Mouse (Mus musculus) lung, adult 18-20 months (tissue): ENCODE results near the gene Ptges.

Source experiments
- DNase-seq, 2 experiments: peaks; one replicate each; pipeline ENCODE4 v3.0.0; 2022; ENCODE audit warnings: mixed read lengths in 2 of 2

The Ptges gene

DNA sequence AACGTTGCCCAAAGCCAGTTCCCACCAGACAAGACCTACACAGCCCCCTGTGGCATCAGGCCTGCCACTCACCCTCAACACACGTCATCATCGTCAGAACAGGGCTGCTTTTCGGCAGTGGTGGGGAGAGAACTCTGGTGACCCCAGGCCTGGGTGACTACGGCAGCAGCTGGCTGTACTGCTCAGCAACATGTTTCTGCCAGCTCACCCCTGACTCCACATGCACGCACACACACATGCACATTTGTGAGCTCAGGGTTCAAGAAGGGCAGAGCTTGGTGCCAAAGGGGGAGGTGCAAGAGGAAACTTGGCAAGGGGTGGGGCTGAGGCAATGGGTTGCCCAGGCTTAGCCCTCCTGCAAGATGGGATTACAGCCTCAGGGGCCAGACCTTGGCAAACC is 32.4 kb downstream of the Ptges start:
- DNase-seq, result peak in 1 of 2 experiments; percentile 31

DNA sequence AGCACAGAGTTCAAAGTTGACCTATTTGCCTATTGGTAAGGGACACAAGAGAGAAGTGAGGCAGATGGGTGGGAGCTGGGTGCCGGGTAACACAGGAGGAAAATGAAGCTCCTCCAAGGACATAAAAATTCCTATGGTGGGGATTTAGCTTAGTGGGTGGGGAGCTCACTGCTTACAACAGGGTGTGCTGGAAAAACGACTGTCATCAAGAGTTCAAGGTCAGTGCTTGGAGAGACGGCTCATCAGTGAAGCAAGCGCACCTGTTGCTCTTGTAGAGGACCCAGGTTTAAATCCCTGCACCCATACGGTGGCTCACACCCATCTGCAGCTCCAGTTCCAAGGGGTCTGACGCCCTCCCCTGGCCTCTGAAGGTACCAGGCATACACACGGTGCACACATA is 35.7 kb downstream of the Ptges start:
- DNase-seq, result no peak

DNA sequence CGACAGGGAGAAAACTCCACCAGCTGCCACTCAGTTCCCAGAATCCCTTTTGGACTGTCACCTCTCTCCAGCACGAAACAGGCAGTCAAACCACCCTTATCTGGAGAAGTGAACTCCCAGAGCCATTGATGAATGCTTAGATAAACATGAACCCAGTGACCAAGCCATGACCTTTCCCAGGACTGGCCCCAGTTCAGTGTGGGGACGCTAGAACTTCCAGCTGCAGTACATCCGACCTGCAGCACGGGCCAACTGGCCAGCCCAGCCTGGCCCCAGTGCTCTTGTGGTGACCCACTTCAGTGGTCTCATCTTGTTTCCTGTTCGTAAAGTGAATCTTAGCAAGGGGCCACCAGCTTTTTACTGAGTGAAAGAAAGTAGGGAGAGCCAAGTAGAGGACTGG is 36.3 kb downstream of the Ptges start:
- peak; percentile 36 to 55 for DNase-seq

DNA sequence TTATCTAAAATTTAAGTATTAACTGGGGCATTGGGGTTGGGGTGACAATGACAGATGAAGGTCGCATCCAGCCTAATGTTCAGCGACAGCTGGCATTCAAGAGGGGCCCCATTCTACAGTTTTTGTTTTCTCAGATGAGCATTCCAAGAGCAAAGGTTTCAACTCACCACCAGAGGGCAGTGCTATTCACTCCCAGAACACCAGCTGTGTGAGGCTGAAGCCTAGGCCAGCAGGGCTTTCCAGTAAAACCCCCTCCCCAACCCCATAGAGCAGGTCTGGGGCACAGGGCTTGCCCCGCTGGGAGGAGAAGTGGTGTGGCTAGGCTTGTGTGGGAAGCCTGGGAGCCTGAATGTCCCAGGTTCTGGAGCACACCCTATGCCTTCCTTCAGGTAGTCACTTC is 38.7 kb downstream of the Ptges start:
- DNase-seq, result peak; percentile 37 to 53

DNA sequence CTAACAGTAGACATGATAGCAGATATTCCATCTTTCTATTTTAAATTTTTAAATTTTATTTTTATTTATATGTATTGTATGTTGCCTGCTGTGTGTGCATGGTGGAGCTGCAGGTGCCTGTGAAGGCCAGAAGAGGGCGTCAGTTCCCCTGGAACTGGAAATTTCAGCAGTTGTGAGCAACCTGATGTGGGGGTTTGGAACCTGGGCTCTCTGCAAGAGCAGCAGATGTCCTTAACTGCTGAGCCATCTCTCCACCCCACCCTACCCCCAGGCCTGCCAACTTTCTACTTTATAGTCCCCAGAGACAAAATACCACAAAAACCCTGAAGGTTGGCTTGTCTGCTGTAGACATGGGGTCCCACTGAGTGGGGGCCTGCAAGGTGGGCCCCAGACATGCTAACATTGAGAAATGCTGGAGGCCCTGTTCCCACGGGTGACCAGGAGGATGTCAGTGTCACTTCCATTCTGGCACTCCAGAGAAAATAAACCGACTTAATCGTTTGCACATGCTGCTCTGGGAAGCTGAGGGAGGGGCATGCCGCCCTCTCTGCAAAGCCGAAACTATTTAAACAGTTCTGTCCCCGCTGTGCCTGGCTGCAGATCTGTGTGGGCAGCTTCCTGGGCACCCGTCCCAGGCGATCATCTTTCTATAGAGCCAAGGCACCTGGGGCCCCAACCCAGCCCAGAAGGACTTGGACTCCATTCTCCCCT is 44.1 kb downstream of the Ptges start:
- no peak for DNase-seq

DNA sequence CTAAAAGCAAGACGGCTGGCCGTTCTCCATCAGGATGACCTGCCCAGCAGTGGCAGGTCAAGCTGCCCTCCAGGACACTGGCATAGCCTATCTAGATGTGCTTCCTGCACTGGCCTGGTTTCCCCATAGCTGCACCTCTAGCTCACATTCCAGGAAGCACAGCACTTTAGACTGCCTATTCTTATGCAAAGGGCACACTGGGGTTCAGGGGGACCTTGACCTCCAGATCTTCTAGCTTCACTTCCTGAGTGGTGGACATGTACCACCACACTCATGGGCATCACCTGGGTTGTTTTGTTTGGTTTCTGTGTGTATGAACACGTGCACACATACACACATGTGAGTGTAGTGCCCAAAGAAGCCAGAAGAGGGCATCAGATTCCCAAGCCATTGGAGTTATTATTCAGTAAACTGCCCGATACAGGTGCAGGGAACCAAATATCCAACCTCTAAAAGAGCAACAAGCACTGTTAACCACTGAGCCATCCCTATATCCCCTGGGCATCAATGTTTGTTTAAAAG is 44.8 kb downstream of the Ptges start:
- DNase-seq, result no peak

DNA sequence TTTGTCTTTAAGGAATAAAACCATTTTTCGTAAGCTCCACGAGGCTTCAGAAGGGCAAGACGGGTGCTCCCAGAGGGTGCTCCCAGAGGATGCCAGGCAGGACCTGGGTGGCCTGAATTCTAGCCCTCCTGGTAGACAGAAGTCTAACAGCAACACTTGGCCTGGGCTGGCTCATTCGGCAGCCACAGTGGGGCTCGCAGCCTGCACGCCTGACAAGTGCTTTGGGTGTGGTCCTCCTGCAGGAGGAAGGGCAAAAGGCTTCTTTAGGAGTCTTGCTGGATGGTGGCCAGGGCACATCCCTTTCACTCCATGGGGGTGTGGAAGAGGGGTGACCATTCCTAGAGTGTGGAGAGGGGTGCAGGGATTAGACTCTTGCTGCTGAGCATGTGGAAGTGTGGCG is 48.4 kb downstream of the Ptges start:
- DNase-seq, result no peak

DNA sequence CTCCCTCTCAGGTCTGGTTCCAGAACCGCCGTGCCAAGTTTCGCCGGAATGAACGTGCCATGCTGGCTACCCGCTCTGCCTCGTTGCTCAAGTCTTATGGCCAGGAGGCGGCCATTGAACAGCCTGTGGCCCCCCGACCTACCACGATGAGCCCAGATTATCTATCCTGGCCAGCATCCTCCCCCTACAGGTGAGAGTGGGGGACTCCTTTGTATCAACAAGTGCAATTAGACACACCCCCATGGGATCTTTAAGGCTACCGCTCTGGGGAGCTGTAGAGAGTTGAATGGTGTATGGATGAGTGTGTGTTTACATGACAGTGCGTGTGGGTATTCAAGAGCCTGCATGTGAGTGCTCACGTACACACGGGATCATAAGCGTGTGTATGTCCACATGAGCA is 50.2 kb downstream of the Ptges start:
- DNase-seq, result no peak

DNA sequence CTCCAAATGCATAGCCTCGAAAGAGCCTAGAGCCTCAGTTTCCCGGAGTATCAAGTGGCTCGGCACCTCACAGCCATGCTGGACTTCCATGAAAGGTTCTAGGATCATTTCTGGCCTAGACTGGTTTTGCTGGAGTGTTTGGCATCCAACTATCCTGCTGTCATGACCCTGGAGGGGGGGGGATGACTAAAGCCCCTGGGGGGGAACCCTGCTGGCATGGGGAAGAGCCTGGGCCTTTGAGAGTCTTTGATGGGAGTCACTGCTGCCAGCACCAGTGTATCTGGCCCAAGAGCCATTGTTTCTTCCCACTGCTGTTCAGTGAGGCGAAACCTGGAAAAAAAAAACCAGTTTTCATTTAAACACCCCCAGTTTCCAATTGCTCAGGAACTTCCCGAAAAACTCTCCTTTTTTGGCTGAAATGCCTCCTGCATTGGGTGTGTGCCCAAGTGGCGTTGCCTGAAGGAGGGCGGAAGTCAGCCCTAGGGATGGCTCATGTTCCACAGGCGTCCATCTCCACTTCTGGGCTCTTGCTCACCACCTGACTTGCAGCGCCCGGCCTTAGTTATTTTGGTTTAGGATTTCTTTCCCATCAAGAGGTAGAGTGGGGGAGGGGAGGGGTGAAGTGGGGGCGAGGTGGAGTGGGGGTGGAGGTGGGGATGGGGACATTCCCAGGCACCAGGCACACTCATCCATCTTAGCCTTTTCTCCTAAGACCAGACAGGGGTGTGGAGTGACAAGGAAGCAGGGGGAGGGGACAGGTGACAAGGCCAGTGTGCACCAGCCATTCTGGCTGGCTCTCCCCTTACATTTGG is 53.8 kb downstream of the Ptges start:
- DNase-seq, result no peak

DNA sequence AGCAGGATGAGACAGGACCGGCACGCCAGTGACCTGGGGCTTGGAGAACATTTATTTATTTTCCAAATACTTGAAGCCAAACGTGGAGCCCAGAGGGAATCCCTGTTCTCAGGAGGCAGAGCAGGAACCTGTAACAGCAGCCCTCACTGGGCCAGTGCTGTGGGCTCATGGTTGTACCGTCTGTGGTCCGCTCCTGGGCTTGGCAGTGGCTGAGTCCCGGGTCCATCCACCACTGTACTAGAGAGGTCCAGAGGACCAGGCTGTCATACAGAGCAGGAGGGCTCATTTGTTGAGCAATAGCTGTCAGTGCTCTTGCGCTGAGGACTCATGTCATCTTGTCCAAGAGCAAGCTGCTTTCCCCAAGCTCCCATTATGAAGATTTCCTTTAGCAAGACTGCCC is 54.6 kb downstream of the Ptges start:
- no peak for DNase-seq

DNA sequence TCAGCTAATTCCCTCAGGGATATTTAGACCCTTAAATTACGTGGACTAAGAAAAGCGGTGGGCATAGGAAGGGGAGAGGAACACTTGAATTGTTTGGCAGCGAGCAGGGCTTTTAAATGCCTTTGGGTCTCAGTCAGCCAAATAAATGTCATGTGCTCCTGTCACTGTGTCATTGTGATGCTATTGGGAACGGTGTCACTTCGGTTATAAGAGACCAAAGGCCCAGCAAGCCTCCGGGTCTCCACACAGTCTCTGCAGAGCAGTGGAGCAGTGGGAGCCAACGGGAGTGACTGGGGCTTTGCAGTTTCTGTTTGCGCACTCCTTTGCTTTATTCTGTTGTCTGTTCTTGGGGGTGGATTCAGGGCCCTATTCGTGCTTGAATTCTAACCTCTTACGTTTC is 55.2 kb downstream of the Ptges start:
- no peak for DNase-seq

DNA sequence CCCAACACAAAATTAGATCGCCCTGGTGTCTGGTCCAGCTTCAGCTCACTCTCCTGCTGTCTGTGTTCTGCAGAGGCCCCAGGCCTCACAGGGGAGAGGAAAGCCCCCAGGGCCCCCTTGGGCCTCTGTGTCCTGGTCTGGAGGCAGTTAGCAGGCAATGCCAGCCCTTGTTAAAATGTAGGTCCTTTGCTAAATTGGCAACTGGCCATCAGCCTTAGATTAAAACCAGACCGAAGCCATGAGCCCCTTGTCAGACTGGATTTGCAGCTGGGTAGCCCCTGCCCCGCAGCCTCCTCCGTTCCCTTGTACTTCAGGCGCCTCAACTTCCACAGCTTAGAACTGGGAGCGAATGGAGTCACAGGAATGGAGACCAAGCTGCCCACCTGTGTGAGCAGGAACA is 57.0 kb downstream of the Ptges start:
- no peak for DNase-seq

DNA sequence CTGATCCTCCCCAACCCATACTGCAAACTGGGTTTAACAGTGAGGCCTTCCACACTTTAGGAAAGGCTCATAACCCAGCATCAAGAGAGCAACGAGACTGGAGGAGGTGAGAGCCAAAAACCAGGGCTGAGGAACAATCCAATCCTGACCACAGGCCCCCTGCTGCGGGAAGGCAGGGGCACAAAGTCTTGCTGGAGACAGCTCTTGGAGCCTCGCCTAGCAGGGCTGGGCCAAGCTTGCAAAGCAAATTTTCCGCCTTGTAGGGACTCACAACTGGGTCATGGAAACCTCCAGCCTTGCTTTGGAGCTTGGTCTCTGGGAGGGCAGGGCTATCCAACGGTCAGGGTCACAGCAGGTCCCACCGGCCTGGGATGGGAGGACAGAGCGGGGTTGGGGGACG is 58.8 kb downstream of the Ptges start:
- no peak for DNase-seq

DNA sequence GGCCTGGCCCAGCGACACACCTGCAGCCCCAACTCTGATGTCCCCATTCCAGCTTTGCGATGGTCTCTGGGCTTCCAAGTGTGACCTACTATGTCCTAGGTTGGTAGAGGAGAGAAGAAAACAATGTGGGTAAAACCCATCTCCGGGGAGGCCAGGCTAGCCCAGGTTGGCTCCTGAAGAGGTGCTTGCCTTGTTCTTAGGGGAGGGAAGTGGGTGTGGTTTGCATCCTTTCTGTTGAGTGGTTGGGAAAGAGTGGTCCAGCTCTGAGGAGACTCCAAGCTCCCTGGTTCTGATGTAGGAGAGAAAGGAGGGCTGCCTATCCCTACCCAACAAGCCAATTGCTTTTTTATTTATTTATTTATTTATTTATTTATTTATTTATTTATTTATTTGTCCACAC is 64.2 kb downstream of the Ptges start:
- no peak for DNase-seq

DNA sequence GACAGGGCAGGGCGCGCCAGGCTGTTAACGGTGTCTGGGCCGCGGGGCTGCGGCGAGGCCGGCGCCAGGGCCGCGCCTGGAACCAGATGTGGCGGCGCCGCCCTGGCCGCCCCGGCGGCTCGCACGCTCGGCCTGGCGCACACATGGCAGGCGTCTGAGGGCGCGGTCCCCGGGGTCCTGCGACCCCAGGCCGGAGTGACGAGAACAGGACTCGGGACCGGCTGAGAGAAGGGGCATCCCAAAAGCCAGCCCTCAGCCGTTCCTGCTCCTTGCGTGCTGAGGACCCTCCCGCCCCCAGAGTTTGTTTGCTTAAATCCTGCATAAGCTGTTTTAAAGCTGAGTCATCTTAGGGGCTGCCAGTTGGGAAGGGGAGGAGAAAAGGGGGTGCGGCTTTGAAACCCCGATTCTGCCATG is 64.7 kb downstream of the Ptges start:
- no peak for DNase-seq

DNA sequence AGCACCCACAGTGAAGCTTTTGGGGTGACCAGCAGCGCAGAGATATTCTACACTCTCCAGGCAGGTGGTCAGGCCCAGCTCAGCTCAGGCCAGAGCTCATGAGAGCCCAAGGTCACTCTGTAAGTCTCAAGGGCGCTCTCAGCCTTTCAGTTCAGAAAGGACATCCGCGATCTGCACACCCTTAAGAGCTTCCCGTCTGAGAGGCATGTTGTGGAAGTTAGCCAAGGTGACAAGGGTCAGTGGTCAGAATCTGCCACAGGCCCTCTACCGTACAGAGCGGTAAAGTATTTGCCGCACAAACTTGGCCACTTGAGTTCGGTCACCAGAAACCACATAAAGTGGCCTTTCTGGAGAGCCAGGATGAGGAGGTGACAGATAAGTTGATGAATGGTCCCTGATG is 66.1 kb downstream of the Ptges start:
- no peak for DNase-seq

DNA sequence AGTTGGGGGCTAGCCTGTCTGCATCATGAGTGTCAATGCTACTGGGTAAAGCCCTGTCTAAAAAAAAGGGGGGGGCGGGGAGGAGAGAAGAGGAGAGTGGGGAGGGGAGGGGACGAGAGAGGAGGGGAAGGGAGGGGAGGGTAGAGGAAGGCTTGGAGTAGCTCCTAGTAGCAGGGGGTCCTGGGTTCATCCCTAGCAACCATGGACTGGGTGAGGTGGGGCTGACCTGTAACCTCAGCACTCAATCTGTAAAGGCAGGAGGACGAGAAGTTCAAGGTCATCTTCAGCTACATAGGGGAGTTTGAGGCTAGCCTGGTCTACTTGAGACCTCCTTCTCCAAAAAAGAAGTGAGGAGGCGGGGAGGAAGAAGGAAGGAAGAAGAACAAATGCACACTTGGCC is 67.6 kb downstream of the Ptges start:
- DNase-seq, result no peak

DNA sequence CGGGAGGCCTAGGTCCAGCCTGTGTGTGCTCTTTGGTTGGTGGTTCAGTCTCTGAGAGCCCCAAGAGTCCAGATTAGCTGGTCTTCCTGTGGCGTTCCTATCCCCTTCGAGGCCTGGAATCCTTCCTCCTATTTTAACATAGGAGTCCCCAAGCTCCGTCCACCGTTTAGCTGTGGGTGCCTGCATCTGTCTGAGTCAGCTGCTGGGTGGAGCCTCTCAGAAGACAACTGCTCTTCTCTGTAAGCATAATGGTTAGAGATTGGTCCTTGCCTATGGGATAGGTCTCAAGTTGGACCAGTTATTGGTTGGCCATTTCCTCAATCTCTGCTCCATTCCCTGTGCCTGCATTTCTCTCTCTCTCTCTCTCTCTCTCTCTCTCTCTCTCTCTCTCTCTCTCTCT is 69.9 kb downstream of the Ptges start:
- no peak for DNase-seq

DNA sequence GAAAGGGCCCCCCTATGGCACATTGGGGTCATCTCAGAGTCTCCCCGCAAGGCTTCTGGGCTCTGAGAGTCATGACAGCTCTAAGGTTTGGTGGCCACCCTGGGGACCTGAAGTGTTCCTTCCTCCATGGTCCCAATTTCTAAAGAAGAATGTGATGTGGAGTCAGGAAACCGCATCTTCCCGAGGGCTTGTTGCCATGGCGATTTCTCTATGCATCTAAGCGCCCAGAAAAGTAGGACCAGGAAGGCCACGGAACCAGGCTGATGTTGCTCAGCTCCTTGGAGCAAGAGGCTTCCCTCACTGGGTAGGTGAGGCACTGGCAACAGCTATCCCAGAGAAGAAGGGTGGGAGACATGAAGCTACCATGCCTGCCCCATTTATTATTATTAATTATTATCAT is 72.6 kb downstream of the Ptges start:
- no peak for DNase-seq

DNA sequence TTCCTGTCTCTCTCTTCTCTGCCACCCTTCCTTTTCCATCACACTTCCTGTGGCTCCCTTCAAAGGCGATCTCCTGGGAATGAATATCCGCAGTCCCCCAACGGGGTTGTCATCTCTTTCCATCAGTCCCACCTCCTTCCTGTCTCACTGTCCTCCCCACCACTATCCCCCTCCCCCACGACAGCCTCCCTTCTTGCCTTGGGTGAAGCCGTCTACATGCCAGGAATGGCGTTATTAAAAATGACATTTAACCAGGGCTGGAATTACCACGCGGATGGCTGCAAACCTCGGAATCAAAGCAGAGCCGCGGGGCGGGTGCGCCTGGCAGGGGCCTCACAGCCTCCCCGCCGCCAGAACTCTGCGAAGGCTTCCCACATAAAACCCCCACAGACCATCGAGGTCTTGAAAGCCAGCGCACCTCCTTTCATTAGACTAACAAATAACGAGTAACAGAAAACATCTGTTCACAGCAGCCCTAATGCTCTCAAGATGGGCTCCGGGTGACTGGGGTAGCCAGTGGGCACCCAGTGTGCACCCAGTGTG is 76.8 kb downstream of the Ptges start:
- no peak for DNase-seq

DNA sequence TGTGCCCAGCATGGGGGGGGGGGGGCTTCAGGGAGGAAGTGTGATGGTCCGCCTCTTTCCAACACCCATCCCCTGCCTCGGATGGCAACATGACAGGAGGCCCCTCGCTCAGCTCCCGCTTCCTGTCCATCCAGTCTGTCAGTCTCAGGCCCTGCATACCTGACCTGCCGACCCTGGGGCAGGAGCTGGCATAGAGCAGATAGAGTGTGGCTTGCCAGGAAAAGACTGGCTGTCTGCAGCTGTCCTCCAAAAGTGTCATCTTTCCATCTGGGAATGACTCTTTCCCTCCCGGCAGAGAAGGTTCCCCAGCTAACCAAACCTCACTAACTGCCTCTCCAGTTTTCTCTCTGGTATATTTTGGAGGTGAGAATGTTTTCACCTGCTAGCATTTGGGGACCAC is 79.1 kb downstream of the Ptges start:
- no peak for DNase-seq

DNA sequence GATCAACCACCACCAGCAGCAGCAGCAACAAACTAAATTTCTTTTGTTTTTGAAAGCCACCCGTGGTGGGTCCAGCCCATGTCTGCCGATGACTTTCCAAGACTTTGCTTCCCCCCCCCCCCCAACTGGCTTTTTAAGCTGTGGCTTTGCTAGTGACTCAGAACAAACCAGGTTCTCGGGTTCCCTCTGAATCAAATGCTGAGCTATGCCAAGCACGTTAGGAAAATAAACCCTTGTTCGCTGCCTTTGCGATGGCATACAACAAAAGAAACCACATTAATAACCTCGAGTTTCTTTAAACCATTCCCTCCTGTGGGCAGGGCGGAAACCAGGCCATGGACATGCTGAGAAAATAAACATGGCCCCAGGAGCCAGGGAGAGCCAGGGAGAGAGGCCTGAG is 81.5 kb downstream of the Ptges start:
- no peak for DNase-seq

DNA sequence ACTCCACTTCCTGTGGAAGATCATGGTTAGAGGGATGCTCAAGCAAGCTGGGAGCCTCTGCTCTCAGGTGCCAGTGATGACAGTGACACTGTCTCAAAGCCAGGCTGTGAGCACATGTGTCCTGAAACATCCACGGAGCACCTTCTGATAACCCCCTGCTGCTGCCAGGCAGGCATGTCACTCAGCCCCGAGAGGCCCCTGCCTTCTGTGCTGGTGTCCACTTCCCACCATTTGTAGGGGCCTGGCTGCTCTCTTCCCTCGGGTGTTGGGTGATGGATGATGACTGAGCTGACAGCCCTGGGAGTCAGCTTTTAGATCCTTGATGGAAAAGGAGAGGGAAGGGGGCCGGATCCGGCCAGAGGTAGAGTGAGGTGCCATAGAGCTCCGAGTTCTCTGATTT is 82.9 kb downstream of the Ptges start:
- DNase-seq, result no peak

DNA sequence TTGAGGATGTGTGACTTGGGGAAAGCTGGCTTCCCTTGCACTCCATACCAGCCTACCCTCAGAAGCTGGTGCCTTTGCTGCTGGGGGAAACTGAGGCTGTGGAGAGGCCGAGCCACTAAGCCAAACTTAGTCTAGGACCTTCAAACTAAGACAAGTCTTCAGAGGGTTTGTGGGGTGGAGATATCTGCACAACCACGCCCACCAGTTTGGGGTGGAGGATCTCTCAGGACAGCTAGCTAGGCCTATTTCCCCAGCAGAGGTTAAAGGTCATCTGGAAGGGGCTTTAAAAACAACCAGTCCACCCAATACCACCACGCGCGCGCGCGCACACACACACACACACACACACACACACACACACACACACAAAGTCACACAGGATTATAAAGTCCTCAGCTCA is 83.4 kb downstream of the Ptges start:
- no peak for DNase-seq
